Mouse (Mus musculus) cerebellum, adult 9-11 months (tissue): Measurements from ENCODE around the gene Baiap3.

Experiments used
- DNase-seq: peaks from one replicate; pipeline ENCODE4 v3.0.0; 2022

Gene Baiap3

DNA sequence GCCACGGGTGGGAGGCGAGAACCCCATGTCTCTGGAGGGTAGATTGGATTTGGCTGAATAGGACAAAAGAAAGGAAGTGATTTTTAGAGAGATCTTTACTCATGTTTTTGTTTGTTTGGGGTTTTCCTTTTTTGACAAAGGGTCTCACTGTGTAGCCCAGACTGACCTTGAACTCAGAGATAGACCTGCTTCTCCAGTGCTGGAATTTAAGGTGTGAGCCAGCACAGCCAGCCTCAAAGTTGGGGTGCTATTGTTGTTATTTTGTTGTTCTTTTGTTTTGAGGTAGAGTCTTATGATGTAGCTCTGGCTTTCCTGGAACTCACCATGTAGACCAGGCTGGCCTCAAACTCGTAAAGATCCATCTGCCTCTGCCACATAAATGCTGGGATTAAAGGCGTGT is 53.8 kb downstream of the Baiap3 start:
- no peak for DNase-seq
